Comparison of ENCODE assay signal across 13 mouse cellular contexts in the genomic region with DNA sequence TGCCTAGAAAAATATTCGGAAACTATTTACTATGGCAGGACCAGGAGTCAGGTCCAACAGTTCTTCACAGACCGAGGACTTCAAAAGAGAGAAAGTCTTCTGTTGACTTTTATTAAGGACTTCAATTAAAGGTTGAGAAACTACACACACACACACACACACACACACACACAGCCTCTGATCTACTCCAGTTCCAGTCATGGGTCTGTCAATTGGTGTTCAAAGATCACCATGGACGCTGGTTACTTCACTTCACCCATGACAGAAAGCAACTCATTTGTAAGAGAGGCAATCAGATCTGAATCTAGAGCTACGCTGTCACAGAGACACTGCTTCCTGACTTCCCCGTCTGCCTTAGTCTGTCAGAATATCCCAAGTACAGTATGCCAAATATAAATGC. TPM values are rescaled to one million over a fixed set of nuclear protein-coding genes. Genes with fewer than 3 reads are reported as not detected.
DNase-seq lines count a peak whose midpoint lies in the region; ATAC-seq and TF ChIP-seq lines count a peak whose summit lies in the region.
"Had no signal": no experiment of that assay in that cellular context is flagged by ENCODE, and none has a peak within 500 bp of the region (broad histone marks: within the 10 kb centered on the region; RNA-seq: fewer than 3 reads in every experiment).

No protein-coding gene starts in this region.

- H3K4me1 ChIP-seq in forebrain, postnatal 0 days (ENCODE audit: insufficient read depth) = peaks cover 27% of the 10 kb centered on the region
- peaks cover 68% of the 10 kb centered on the region for H3K4me1 ChIP-seq in forebrain, embryonic 12.5 days
- H3K4me1 ChIP-seq in lung, postnatal 0 days (ENCODE audit: insufficient read depth, low read depth, low read length) = peaks cover 18% of the 10 kb centered on the region; the same call in 1 of the 2 replicates

- H3K9ac ChIP-seq in forebrain, postnatal 0 days = no peak overlapping the region
- no peak overlapping the region for H3K9ac ChIP-seq in forebrain, embryonic 12.5 days
- H3K9ac ChIP-seq in lung, postnatal 0 days (replicated peaks; ENCODE audit: low read depth) = no peak overlapping the region
- H3K9ac ChIP-seq: hindbrain, embryonic 12.5 days; limb, embryonic 15.5 days had no signal

- no peaks in the 10 kb centered on the region for H3K27me3 ChIP-seq in forebrain, postnatal 0 days (ENCODE audit: insufficient read depth, low read length)
- 0 out of 2 replicates have a peak, but pooled peaks cover 4% of the 10 kb centered on the region for H3K27me3 ChIP-seq in forebrain, embryonic 12.5 days
- H3K27me3 ChIP-seq in lung, postnatal 0 days (replicated peaks; ENCODE audit: insufficient read depth, low read length) = no peaks in the 10 kb centered on the region
- H3K27me3 ChIP-seq: hindbrain, embryonic 12.5 days; limb, embryonic 15.5 days; Patski had no signal

- peak; percentile 27 for DNase-seq in forebrain, postnatal 0 days
- DNase-seq in kidney, adult 9 months = peak; percentile 48
- no peak for DNase-seq in kidney, adult 18-20 months
- peak; percentile 32 for DNase-seq in lung, postnatal 0 days (ENCODE audit: low spot score)
- DNase-seq in lung, postnatal 25 days (ENCODE audit: low spot score) = no peak
- DNase-seq in adrenal gland, postnatal 14 days = no peak
- DNase-seq in left cerebral cortex, postnatal 4 days = no peak
- DNase-seq: cerebellum, adult 8-10 months; thymus, postnatal 25 days had no signal

- 47% methylated on average over 5 of the region's 5 CpGs for WGBS in forebrain, postnatal 0 days
- WGBS in forebrain, embryonic 12.5 days = 72% methylated on average over 5 of the region's 5 CpGs
- 25% methylated on average over 5 of the region's 5 CpGs for WGBS in lung, postnatal 0 days

- no peaks in the 10 kb centered on the region for H3K36me3 ChIP-seq in forebrain, postnatal 0 days (ENCODE audit: insufficient read depth)
- H3K36me3 ChIP-seq in forebrain, embryonic 12.5 days (replicated peaks) = peaks cover 5% of the 10 kb centered on the region; the same call in 1 of the 2 replicates
- H3K36me3 ChIP-seq in lung, postnatal 0 days (ENCODE audit: insufficient read depth, low read length) = no peaks in the 10 kb centered on the region
- H3K36me3 ChIP-seq: limb, embryonic 15.5 days had no signal

- intact Hi-C loops in left cerebral cortex, postnatal 4 days (cut with DNase I) = no loop called here

- no peak overlapping the region for H3K4me2 ChIP-seq in forebrain, postnatal 0 days (ENCODE audit: low read depth)
- H3K4me2 ChIP-seq in forebrain, embryonic 12.5 days = no peak overlapping the region
- H3K4me2 ChIP-seq in lung, postnatal 0 days (replicated peaks; ENCODE audit: low read depth, low read length) = no peak overlapping the region
- H3K4me2 ChIP-seq: hindbrain, embryonic 12.5 days; limb, embryonic 15.5 days had no signal

- TF ChIP-seq CTCF in forebrain, postnatal 0 days (IDR thresholded peaks at IDR 0.05; ENCODE audit: low read depth) = no peak
- no peak for TF ChIP-seq CTCF in lung, postnatal 0 days (IDR thresholded peaks at IDR 0.05)

- no peak for TF ChIP-seq EP300 in lung, postnatal 0 days (IDR thresholded peaks at IDR 0.05)

- H3K27ac ChIP-seq in forebrain, postnatal 0 days (ENCODE audit: low read depth, low read length) = no peak overlapping the region
- no peak overlapping the region for H3K27ac ChIP-seq in forebrain, embryonic 12.5 days
- no peak overlapping the region for H3K27ac ChIP-seq in lung, postnatal 0 days (ENCODE audit: low read length)
- H3K27ac ChIP-seq: hindbrain, embryonic 12.5 days had no signal

- no peak; the same call in 1 of the 2 replicates for ATAC-seq in forebrain, postnatal 0 days
- ATAC-seq in forebrain, embryonic 12.5 days (ENCODE audit: low FRiP score) = no peak
- ATAC-seq in lung, postnatal 0 days = no peak; the same call in 1 of the 2 replicates

- H3K4me3 ChIP-seq in forebrain, postnatal 0 days (ENCODE audit: low read depth, low read length) = no peak overlapping the region
- no peak overlapping the region for H3K4me3 ChIP-seq in forebrain, embryonic 12.5 days (replicated peaks)
- no peak overlapping the region for H3K4me3 ChIP-seq in lung, postnatal 0 days (ENCODE audit: low read depth, low read length)
- H3K4me3 ChIP-seq: hindbrain, embryonic 12.5 days; limb, embryonic 15.5 days had no signal

- H3K9me3 ChIP-seq in forebrain, postnatal 0 days (ENCODE audit: low read length) = no peaks in the 10 kb centered on the region
- no peaks in the 10 kb centered on the region for H3K9me3 ChIP-seq in forebrain, embryonic 12.5 days
- no peaks in the 10 kb centered on the region for H3K9me3 ChIP-seq in lung, postnatal 0 days (ENCODE audit: low read length)
- H3K9me3 ChIP-seq: hindbrain, embryonic 12.5 days; limb, embryonic 15.5 days had no signal

RNA-seq across cellular contexts. Expression of a gene that starts 33.1 kb away (rescaled TPM):
- 206 and 214 TPM in 2 replicates for total RNA-seq in forebrain, postnatal 0 days (2014; rRNA removed)
- polyA plus RNA-seq in forebrain, postnatal 0 days (2015; fragmentation: Nextera tagmentation; extraction: Ambion mirVana) = 14.1 and 21.9 TPM in 2 replicates
- polyA plus RNA-seq in forebrain, embryonic 12.5 days (2016; fragmentation: Nextera tagmentation; extraction: Ambion mirVana) = 46.1 and 49.0 TPM in 2 replicates
- polyA plus RNA-seq in lung, postnatal 0 days (2015; fragmentation: Nextera tagmentation; extraction: Ambion mirVana) = 15.6 and 18.4 TPM in 2 replicates
- 59.0 and 63.5 TPM in 2 replicates for total RNA-seq in adrenal gland, postnatal 14 days (2021)
- 100 to 1,000 TPM; 278 to 290 TPM for total RNA-seq in left cerebral cortex, postnatal 4 days (2021)

Comparison
In these comparisons a context has a peak if more than half of its experiments do, and no peak if none do; other contexts are left out.
1. DNase-seq: peak in forebrain, postnatal 0 days (single experiment), kidney, adult 9 months (single experiment) and lung, postnatal 0 days (single experiment); none in kidney, adult 18-20 months (single experiment), lung, postnatal 25 days (single experiment), adrenal gland, postnatal 14 days (single experiment) and left cerebral cortex, postnatal 4 days (single experiment).